Mouse (Mus musculus): Measurements from ENCODE around the gene Rap1gap. TPM values are rescaled to one million over a fixed set of nuclear protein-coding genes. Genes with fewer than 3 reads are reported as not detected.

Rap1gap gene
- polyA plus RNA-seq, 1 experiment from 2014 or later, result 51.6 TPM

- WGBS, result 15% methylated on average over 24 of the region's 24 CpGs
- no peaks in the 10 kb centered on the region for H3K9me3 ChIP-seq (ENCODE audit: control insufficient read depth, low read length)
- peak overlapping the region; percentile 77 for H3K4me2 ChIP-seq (ENCODE audit: low read length)
- H3K9ac ChIP-seq (replicated peaks; ENCODE audit: low read depth, low read length), result peak overlapping the region; percentile 62
- H3K27ac ChIP-seq (ENCODE audit: low read length), result no peak overlapping the region
- H3K4me1 ChIP-seq (replicated peaks; ENCODE audit: control insufficient read depth, insufficient read depth, low read length), result peaks cover 22% of the 10 kb centered on the region
- no peaks in the 10 kb centered on the region for H3K36me3 ChIP-seq (ENCODE audit: control insufficient read depth, insufficient read depth)
- ATAC-seq, result peak; percentile 37
- H3K27me3 ChIP-seq (replicated peaks; ENCODE audit: control insufficient read depth, insufficient read depth, low read length), result no peaks in the 10 kb centered on the region
- peak overlapping the region; percentile 51 for H3K4me3 ChIP-seq (replicated peaks; ENCODE audit: low read length)
Measured at GRCm38 (mm10) chr4:137729155-137729855, 64.8 kb downstream of the Rap1gap start.

DNA sequence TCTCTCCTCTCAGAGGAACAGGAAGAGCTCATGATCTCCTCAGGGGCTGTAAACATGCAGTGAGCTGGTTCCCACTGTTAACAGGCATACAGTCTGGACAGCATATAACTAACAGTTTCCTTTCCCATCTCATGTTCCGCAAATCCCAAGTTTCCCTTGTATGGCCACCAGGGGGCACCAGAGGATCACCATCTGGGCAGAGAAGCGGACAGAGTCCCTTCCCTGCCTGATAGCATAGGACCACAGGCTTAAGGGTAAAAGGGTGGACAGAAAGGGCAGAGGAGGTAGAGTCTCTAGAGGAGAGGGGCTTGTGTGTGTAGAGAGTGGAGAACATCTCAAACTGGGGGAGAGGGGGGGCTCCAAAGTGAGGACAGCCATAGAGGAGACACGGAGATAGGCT lies 65.6 kb downstream of the Rap1gap start:
- peak; percentile 41 for ATAC-seq
- WGBS, result 20% methylated on average over 3 of the region's 3 CpGs

DNA sequence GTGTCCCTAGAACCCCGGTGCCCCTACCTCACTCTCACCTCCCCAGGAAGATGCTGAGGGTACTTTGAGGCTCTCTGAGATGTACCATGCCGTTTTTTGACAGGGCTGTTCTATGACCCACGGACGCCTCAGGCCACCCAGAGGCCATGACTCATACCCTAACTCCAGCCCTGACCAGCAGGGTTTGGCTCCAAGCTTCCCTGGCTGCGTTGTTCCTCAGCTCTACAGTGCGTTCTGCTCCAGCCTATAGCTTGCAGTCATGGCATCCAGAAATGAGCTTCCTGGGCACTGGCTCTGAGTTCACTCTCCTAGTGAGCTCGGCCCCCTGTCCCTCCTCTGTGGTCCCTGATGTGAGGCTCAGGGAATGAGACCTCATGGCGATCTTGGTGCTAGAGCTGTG lies 66.2 kb downstream of the Rap1gap start:
- Histone ChIP-seq H3K36me3 (ENCODE audit: control insufficient read depth, insufficient read depth) (no peaks in the 10 kb centered on the region), H3K9me3 (ENCODE audit: control insufficient read depth, low read length) (no peaks in the 10 kb centered on the region), H3K9ac (replicated peaks; ENCODE audit: low read depth, low read length) (no peak overlapping the region), H3K27ac (ENCODE audit: low read length) (no peak overlapping the region), H3K4me1 (replicated peaks; ENCODE audit: control insufficient read depth, insufficient read depth, low read length) (peaks cover 22% of the 10 kb centered on the region), H3K4me2 (ENCODE audit: low read length) (no peak overlapping the region), H3K27me3 (replicated peaks; ENCODE audit: control insufficient read depth, insufficient read depth, low read length) (no peaks in the 10 kb centered on the region), H3K4me3 (replicated peaks; ENCODE audit: low read length) (no peak overlapping the region)
- no peak for ATAC-seq
- 85% methylated on average over 8 of the region's 8 CpGs for WGBS

More for the DNA sequence above, 65.6 kb downstream of the Rap1gap start:
- H3K36me3 ChIP-seq (ENCODE audit: control insufficient read depth, insufficient read depth), result no peaks in the 10 kb centered on the region
- peaks cover 22% of the 10 kb centered on the region for H3K4me1 ChIP-seq (replicated peaks; ENCODE audit: control insufficient read depth, insufficient read depth, low read length)
- H3K27ac ChIP-seq (ENCODE audit: low read length), result no peak overlapping the region
- H3K27me3 ChIP-seq (replicated peaks; ENCODE audit: control insufficient read depth, insufficient read depth, low read length), result no peaks in the 10 kb centered on the region
- no peak overlapping the region for H3K4me2 ChIP-seq (ENCODE audit: low read length)
- H3K9ac ChIP-seq (replicated peaks; ENCODE audit: low read depth, low read length), result no peak overlapping the region
- no peak overlapping the region for H3K4me3 ChIP-seq (replicated peaks; ENCODE audit: low read length)
- no peaks in the 10 kb centered on the region for H3K9me3 ChIP-seq (ENCODE audit: control insufficient read depth, low read length)

DNA sequence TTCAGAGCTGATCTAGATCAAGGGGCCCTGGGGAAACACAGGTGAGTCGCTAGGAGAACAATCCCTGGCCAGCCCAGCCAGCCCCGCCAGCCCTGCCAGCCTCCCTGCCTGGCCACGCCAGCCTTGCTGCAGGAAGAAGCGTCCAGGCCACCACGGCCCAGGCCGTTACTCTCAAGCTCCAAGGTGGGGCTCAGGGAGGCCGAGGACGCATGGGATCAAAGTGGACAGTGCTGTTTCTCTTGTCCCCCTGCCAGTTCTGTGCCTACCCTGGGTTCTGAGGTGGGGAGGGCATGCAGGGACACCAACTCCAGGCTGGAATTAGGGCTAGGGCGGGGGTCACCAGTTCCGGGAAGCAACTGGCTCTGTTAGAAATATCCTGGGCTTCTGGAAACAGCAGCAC lies 67.4 kb downstream of the Rap1gap start:
- Histone ChIP-seq H3K4me3 (replicated peaks; ENCODE audit: low read length) (no peak overlapping the region), H3K36me3 (ENCODE audit: control insufficient read depth, insufficient read depth) (no peaks in the 10 kb centered on the region), H3K27ac (ENCODE audit: low read length) (no peak overlapping the region), H3K9me3 (ENCODE audit: control insufficient read depth, low read length) (no peaks in the 10 kb centered on the region), H3K4me2 (ENCODE audit: low read length) (no peak overlapping the region), H3K27me3 (replicated peaks; ENCODE audit: control insufficient read depth, insufficient read depth, low read length) (no peaks in the 10 kb centered on the region), H3K4me1 (replicated peaks; ENCODE audit: control insufficient read depth, insufficient read depth, low read length) (peaks cover 28% of the 10 kb centered on the region), H3K9ac (replicated peaks; ENCODE audit: low read depth, low read length) (no peak overlapping the region)
- ATAC-seq, result no peak
- WGBS, result 67% methylated on average over 10 of the region's 10 CpGs

GRCm38 (mm10) chr4:137732361-137732760 lies 67.8 kb downstream of the Rap1gap start:
- H3K27me3 ChIP-seq (replicated peaks; ENCODE audit: control insufficient read depth, insufficient read depth, low read length), result no peaks in the 10 kb centered on the region
- ATAC-seq, result no peak
- no peaks in the 10 kb centered on the region for H3K36me3 ChIP-seq (ENCODE audit: control insufficient read depth, insufficient read depth)
- H3K9ac ChIP-seq (replicated peaks; ENCODE audit: low read depth, low read length), result no peak overlapping the region
- H3K9me3 ChIP-seq (ENCODE audit: control insufficient read depth, low read length), result no peaks in the 10 kb centered on the region
- H3K4me2 ChIP-seq (ENCODE audit: low read length), result no peak overlapping the region
- H3K27ac ChIP-seq (ENCODE audit: low read length), result no peak overlapping the region
- WGBS, result 69% methylated on average over 3 of the region's 3 CpGs
- H3K4me3 ChIP-seq (replicated peaks; ENCODE audit: low read length), result no peak overlapping the region
- H3K4me1 ChIP-seq (replicated peaks; ENCODE audit: control insufficient read depth, insufficient read depth, low read length), result peaks cover 27% of the 10 kb centered on the region

DNA sequence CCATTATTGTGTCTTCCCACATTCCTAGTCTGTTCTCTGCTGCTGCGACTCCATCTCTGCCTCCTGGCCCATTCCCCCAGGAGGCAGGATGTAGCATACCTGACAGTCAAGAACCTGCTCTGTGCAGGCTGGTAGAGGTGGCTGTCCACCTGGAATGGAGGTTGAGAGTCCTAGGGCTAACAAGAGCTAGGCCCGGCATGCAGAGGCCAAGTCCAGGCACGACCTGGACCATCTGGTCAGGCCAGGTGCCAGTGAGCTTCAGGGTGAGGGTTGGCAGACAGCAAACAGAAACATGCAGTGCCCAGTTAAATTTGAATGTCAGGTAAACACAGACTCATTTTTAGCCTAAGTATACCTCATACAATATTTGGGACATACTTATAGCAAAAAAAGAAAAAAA lies 68.4 kb downstream of the Rap1gap start:
- Histone ChIP-seq H3K36me3 (ENCODE audit: control insufficient read depth, insufficient read depth) (no peaks in the 10 kb centered on the region), H3K9me3 (ENCODE audit: control insufficient read depth, low read length) (no peaks in the 10 kb centered on the region), H3K27ac (ENCODE audit: low read length) (no peak overlapping the region), H3K4me2 (ENCODE audit: low read length) (no peak overlapping the region), H3K4me1 (replicated peaks; ENCODE audit: control insufficient read depth, insufficient read depth, low read length) (peaks cover 21% of the 10 kb centered on the region), H3K4me3 (replicated peaks; ENCODE audit: low read length) (no peak overlapping the region), H3K27me3 (replicated peaks; ENCODE audit: control insufficient read depth, insufficient read depth, low read length) (no peaks in the 10 kb centered on the region), H3K9ac (replicated peaks; ENCODE audit: low read depth, low read length) (no peak overlapping the region)
- ATAC-seq, result no peak
- WGBS, result 88% methylated on average over 3 of the region's 3 CpGs

DNA sequence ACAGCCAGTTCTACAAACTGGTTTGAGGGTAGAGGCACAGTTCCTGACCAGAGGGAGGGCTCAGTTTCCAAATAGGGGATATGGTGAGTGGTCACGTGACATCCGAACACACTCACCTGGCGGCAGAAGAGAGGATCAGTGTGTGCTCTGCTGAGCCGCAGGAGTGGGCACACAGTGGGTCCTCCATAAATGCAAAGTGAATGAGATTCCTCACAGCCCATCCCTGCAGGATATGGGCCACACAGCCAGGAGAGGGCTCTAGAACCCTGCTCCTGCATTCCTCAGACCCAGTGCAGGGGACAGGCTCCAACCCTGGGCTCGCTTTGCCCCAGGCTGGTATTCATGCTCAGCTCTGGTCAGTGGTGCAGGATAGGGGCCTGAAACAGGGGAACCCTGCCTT lies 68.9 kb downstream of the Rap1gap start:
- 77% methylated on average over 5 of the region's 5 CpGs for WGBS
- H3K27ac ChIP-seq (ENCODE audit: low read length), result no peak overlapping the region
- H3K4me2 ChIP-seq (ENCODE audit: low read length), result no peak overlapping the region
- H3K9me3 ChIP-seq (ENCODE audit: control insufficient read depth, low read length), result no peaks in the 10 kb centered on the region
- H3K9ac ChIP-seq (replicated peaks; ENCODE audit: low read depth, low read length), result no peak overlapping the region
- no peak for ATAC-seq
- no peaks in the 10 kb centered on the region for H3K27me3 ChIP-seq (replicated peaks; ENCODE audit: control insufficient read depth, insufficient read depth, low read length)
- no peak overlapping the region for H3K4me3 ChIP-seq (replicated peaks; ENCODE audit: low read length)
- no peaks in the 10 kb centered on the region for H3K36me3 ChIP-seq (ENCODE audit: control insufficient read depth, insufficient read depth)
- peaks cover 16% of the 10 kb centered on the region for H3K4me1 ChIP-seq (replicated peaks; ENCODE audit: control insufficient read depth, insufficient read depth, low read length)

DNA sequence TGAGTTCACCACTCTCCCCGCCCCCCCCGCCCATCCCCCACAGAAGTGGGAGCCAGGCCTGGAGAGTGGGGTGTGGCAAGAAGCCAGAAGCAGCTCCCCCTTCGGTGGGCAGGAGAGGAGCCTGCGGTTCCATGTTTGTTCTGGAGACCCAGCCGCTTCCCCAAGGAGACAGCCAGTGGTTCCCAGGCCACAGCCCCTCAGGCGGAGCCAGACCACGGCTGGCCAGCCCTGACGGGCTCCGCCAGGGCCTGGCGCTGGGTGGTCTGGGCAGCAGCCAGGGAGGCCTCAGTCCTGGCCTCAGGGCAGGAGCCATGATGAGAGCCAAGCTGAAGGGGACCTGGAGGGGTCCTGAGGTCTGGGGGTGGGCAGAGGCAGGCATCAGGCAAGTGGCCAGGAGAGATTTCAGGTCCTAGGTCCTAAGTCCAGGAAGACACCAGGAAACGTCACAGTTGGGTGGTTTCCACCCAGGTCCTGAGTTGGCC lies 71.7 kb downstream of the Rap1gap start:
- H3K36me3 ChIP-seq (ENCODE audit: control insufficient read depth, insufficient read depth), result no peaks in the 10 kb centered on the region
- no peak overlapping the region for H3K4me3 ChIP-seq (replicated peaks; ENCODE audit: low read length)
- H3K4me2 ChIP-seq (ENCODE audit: low read length), result no peak overlapping the region
- peaks cover 6% of the 10 kb centered on the region for H3K4me1 ChIP-seq (replicated peaks; ENCODE audit: control insufficient read depth, insufficient read depth, low read length)
- H3K9ac ChIP-seq (replicated peaks; ENCODE audit: low read depth, low read length), result no peak overlapping the region
- no peaks in the 10 kb centered on the region for H3K27me3 ChIP-seq (replicated peaks; ENCODE audit: control insufficient read depth, insufficient read depth, low read length)
- no peak overlapping the region for H3K27ac ChIP-seq (ENCODE audit: low read length)
- no peaks in the 10 kb centered on the region for H3K9me3 ChIP-seq (ENCODE audit: control insufficient read depth, low read length)
- WGBS, result 42% methylated on average over 11 of the region's 11 CpGs
- ATAC-seq, result no peak

DNA sequence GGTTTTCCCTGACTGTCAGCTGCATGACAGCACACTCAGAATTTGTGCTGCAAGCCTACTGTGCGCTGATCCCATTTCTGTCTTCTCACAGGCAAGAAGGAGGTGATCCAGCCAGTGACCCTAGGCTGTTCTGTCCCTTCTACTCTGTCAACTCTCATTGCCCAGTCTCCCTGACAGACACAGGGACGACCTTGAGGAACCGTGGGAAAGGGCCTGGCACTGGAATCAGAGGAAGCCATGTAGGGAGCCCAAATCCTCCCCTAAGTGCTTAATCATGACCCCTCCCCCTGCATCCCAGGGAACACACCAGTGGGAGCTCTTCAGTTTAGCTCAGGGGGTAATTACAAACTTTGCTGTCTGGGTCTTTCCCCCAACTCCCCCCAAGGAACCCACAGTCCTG lies 73.2 kb downstream of the Rap1gap start:
- no peak for ATAC-seq
- no peaks in the 10 kb centered on the region for H3K36me3 ChIP-seq (ENCODE audit: control insufficient read depth, insufficient read depth)
- no peak overlapping the region for H3K27ac ChIP-seq (ENCODE audit: low read length)
- 62% methylated on average over 3 of the region's 3 CpGs for WGBS
- no peak overlapping the region for H3K4me2 ChIP-seq (ENCODE audit: low read length)
- H3K4me3 ChIP-seq (replicated peaks; ENCODE audit: low read length), result no peak overlapping the region
- no peaks in the 10 kb centered on the region for H3K27me3 ChIP-seq (replicated peaks; ENCODE audit: control insufficient read depth, insufficient read depth, low read length)
- peaks cover 6% of the 10 kb centered on the region for H3K4me1 ChIP-seq (replicated peaks; ENCODE audit: control insufficient read depth, insufficient read depth, low read length)
- no peak overlapping the region for H3K9ac ChIP-seq (replicated peaks; ENCODE audit: low read depth, low read length)
- H3K9me3 ChIP-seq (ENCODE audit: control insufficient read depth, low read length), result no peaks in the 10 kb centered on the region

Data from forebrain, embryonic 16.5 days (tissue).